Mouse (Mus musculus): ENCODE results near the gene Sost.
"Not testable (repeated sequence)": the region's sequence is repeated elsewhere in the genome, so short reads cannot be mapped to it uniquely, and the experiment has no call there.

The Sost gene

DNA sequence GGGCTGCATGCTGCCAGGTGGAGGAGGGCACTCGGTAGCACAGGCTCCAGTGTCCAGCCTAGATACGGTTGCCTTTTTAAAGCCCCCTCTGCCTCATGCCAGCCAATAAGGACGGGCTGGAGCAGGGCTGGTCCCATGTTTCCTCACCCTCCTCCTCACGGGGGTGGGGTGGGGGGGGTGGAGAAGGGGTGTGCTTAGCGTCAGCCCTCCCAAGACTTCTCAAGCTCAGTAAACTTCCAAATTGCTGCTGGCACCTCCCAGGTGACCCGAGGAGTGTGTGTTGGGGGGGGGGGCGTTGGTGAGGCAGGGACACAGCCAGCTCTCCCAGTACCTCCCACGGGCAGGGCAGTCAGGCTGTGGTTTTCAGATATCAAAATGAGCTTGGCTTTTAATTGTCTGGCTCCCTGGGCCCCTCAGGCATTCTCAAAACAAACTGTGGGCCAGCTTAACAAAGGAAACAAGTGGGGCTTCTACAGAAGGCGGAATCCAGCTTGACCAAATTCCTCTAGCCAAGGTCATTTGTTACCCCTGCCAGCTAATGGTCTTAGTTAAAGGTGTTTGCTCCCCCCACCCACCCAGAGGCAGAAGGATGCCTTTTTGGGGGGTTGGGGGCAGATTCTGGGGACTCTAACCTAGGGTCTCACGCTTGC, at the start of gene Sost:
Gene Sost, minus strand, starts transcription at position 51 of the 650 bp plus-strand sequence.
- DNase-seq (ENCODE audit: low read depth in 2 of 2, low spot score in 2 of 2): no peak

DNA sequence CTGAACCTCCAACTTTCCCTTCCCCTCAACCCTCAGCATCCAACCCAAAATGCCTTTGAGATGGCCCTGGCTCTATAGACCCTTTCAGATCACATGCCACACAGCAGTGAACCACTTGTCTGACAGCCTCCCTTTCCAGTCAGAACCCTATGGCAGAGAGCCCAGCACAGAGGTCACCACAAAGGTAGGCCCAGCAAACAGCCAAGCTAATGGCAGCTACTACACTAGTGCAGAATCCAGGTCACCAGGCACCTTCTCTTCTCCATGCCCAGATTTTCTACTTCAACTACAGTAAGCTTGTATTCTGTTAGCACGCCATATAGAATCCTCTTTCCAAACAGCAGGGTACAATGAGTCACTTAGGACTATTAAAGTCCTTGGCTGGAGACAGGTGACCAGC, 49.3 kb upstream of the Sost start:
- DNase-seq (ENCODE audit: low read depth in 2 of 2, low spot score in 2 of 2): no peak

DNA sequence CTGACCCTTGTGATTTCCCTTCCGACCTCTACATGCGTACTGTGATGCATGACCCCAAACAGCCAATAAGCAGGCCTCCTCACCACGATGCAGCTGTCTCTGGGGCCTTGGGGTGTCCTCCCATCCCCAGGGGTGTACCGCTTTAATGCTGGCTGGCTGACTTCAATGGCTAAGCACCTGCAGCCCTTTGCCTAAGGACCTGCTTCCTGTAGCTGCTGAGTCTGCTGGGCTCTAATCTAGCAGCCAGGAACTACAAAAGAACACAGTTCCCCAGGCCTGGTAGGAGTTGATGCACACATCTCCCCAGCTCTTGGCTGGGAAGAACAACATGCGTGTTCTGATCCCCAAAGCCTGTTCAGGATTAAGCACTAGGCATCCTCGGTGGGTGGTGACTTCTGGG, 48.7 kb upstream of the Sost start:
- no peak for DNase-seq (ENCODE audit: low read depth in 2 of 2, low spot score in 2 of 2)

DNA sequence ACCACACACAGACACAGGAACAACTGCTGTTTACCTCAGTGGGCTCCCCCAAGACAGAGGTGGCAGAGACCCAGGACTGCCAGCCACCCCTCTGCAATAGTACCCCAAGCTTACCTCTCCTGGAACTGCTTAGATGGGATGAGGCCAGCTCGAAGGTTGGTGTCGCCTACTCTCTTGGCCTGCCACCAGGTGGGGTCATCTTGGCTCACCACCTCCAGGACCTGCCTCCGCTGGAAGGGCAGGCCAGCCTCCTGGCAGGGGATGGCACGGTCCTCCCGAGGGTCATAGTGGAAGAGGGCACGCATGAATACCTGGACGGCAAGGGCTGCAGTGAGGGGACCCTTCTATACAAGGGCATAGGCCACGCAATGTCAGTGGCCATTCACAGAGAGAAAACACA, 46.4 kb upstream of the Sost start:
- no peak for DNase-seq (ENCODE audit: low read depth in 2 of 2, low spot score in 2 of 2)

DNA sequence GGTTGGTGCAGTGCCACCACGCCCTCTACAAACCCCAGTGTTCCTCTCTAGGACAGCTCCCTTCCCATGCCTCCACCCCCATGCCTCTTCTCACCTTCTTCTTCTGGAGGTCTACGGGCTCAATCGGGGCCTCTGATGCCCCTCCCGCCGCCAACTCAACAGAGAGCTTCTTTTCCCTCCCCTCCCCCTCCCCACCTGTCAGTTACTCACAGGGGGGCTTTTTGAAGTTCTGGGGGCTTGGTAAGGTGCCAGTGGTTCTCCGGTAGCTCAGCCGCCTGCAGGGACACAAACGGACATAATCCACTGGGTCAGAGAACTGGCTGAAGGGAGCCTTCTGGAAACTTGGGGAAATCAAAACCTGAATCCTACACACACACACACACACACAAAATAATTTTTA, 44.7 kb upstream of the Sost start:
- DNase-seq (ENCODE audit: low read depth in 2 of 2, low spot score in 2 of 2): no peak

DNA sequence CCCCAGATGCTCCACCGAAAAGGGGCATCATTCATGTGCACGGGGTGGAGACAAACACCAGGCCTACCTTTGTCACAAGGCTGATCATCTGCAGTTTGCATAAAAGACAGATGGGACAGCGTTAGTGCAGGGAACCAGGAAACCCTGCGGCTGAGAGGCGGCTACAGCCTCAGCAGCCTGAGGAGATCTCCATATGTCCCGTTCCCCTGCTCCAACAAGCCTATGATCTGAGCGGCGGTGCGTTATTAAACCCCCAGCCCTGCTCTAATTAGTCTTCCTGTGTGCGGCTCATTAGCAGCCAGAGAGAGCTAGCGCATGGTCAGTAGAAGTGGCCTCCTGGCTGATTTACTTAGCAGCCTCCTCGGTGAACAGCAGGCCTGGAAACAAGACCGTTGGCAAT, 43.3 kb upstream of the Sost start:
- DNase-seq (ENCODE audit: low read depth in 2 of 2, low spot score in 2 of 2): no peak

DNA sequence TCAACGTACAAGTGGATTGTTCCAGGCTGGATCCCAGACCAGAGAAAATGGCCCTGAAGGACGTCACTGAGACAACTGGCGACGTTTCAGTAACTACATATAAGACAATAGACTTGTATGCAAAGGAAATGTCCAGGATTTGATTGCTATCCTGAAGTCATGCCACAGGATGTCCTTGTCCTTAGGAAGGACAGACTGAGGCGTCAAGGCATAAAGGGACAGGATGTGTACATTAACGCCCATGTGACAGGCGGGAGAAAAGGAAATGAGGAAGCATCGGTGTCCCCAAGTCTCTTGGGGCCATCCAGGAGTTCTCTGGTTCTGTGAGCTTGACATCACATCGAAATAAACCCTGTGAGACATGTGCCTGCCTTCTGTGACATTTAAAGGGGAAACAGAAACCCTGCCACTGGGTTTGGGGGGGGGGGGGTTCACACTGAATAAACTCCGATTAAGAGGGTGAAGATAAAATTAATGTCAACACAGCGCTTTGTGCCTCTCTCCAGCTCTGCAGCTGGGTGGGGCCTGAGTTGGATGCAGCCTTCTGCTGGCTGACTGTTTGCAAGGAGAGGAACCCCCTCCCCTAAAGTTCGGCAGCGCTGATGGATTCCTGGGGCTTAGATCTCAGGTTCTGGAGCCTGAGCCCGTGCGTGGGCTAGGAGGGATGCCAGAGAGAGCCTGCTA, 42.3 kb upstream of the Sost start:
- no peak for DNase-seq (ENCODE audit: low read depth in 2 of 2, low spot score in 2 of 2)

DNA sequence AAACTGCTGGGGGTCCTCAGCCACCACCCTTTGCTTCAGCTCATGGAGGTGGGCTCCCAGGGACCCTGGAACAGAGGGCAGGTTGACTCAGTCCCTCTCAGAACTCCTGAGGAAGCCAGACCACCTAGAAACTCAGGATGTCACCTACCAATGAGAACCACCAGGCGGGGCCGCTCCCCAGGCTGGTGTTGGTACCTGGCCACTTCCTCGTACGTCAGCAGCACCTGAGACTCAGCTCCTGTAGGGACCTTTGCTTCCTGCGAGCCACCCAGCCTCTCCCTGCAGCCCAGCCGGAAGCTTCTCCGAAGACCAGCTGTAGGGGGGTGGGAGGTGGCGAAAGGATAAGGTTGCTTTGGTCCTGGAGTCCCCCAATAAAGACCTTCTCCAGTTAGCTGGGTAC, 41.6 kb upstream of the Sost start:
- no peak for DNase-seq (ENCODE audit: low read depth in 2 of 2, low spot score in 2 of 2)

DNA sequence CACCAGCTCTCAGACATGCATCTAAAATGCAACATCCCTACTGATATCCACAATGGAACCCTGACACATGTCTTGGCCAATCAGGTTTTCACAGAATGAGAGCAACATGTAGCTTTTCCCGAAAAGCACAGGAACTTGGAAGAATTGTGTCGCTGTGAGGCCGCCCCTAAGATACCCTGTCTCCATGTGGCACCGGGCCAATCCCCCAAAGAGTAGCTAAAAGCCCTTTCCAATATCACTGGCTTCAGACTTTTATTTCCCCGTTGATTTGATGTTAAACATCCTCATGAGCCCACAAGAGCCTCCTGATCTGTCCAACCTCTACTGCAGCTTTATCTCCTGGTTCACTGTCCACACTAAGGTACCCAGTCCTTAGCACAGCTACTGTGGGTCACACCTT, 39.9 kb upstream of the Sost start:
- DNase-seq (ENCODE audit: low read depth in 2 of 2, low spot score in 2 of 2): no peak

DNA sequence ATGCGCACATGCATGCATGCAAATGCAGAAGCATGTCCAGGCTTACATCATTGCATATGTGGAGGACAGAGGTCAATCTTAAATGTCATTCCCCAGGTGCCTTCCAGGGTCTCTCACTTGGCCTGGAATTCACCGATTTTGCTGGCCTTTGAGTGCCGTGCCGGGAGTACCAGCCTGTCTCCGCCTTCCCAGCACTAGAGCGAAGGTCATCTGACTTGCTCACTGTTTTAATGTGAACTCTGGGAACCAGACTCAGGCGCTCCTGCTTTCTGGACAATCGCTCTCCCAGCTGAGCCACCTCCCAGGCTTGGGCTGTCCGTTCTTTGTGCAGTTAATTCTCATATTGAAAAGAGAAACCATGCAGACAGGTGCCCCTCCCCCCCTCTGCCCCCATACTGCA, 39.5 kb upstream of the Sost start:
- DNase-seq (ENCODE audit: low read depth in 2 of 2, low spot score in 2 of 2): no peak

DNA sequence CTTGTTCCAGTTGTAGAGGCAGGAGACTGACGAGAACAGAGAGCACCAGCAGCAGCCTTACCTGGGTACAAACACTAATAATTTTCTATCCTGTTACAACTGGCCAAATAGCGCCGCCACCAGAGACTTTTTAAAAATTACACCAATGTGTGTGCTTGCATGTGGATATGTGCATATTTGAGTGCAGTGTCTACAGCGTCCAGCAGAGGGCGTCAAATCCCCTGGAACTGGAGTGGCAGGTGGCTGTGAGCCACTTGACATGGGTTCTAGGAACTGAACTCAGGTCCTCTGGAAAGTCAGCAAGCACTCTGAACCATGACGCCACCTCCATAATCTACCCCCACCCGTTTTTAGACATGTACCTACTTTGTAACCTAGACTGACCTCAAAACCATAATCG, 37.4 kb upstream of the Sost start:
- DNase-seq (ENCODE audit: low read depth in 2 of 2, low spot score in 2 of 2): no peak

DNA sequence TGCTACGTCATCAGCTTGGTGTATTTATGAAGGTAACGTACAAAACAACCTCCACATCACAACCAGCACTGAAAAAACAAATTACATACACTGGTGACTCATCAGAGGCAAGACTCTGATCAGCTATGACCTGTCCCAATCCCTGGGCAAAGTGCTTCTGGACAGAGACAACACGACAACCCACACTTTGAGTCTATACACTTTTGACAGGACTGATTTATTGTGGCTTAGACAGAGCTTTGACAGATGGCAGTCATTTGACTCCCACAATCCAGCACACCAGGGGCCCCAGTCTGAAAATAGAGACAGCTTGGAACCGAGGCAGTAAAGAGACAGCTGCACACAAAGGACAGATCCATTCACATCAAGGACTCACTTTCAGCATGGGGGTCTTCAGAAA, 32.7 kb upstream of the Sost start:
- DNase-seq (ENCODE audit: low read depth in 2 of 2, low spot score in 2 of 2): no peak

DNA sequence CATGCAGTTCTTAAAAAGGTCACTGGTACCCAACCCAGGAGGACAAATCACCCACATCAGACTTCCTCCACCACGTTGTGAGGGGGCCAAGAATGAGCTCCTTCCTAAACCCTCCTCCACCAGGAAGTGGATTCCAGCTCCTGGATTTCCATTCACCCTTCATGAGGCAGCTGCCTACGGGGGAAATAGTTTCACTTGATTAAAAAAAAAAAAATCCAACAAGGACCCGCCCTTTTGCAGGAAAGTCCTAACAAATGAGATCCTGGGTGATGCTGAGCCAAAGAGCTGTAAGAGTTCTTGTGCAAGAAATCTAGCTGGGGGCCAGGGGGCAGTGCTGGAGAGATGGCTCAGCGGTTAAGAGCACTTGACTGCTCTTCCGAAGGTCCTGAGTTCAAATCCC, 31.4 kb upstream of the Sost start:
- no peak for DNase-seq (ENCODE audit: low read depth in 2 of 2, low spot score in 2 of 2)

DNA sequence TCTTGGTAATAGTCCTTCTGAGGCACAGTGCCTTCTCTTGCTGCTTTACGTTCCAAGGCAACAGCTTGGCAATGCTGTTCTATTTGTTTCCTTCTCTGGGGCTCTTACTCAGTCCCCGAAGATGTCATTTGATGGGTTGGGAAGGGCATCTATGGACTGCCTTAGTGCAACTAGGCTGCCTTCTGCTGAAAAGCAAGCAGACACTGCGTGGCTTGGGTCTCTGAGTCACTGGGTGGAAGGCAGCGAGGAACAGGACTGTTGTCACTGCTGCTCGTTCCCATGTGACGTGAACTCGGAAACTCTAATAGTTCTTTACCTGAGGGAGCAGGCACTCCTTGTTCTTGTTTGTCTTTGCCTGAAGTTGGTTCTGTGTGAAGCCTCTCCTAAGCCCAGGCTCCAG, 29.1 kb upstream of the Sost start:
- DNase-seq (ENCODE audit: low read depth in 2 of 2, low spot score in 2 of 2): no peak

DNA sequence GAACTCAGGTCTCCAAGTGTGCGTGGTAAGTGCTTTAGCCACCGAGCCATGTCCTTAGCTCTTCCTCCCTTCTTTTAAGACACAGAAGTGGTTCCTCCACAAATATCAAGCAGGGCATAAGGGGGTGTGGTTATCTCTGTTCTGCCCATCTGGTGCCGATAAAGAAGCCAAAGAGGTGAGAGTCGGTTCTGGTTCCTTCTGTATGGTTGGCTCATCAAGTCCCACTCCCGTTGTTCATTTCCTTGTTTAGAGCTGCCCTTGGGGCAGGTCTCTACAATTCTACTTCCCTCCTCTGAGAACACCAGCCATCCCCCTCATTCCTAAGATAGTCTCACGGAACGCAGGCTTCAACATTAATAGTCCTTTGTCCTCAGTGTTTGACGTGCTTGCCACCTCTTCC, 27.3 kb upstream of the Sost start:
- no peak for DNase-seq (ENCODE audit: low read depth in 2 of 2, low spot score in 2 of 2)

DNA sequence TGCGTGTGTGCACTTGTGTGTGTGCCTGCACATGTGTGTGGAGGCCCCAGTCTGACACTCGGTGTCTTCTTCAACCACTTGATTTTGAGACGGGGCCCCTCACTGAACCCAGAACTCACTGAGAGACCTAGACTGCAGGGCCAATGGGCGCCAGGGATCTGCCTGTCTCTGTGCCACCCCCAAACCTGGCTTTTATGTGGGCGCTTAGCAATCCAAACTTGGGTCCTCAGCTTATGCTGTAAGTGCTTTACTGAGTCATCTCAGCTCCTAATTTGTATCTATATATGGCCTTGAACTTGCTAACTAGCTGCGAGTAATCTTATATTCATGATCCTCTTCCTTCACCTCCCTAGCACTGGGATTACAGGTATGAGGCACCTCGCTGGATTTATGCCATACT, 25.6 kb upstream of the Sost start:
- no peak for DNase-seq (ENCODE audit: low read depth in 2 of 2, low spot score in 2 of 2)

DNA sequence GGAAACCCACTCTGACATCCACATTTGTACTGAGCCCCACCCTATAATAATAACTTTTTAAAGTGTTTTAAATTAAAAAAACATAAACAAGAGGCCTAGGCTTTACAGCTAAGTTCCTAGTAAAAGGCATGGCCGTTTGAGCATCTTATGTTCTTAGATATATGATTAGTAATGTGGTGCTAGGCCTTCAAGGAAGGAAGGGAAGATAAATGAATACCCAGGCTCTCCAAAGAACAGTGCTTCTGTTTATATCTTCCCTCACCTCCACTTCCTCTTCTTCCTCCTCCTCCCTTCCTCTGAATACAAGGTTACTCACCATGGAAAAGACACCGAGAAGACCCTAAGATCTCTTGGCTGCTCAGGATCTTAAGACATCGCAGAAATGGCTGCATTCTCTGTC, 25.0 kb upstream of the Sost start:
- DNase-seq (ENCODE audit: low read depth in 2 of 2, low spot score in 2 of 2): no peak

DNA sequence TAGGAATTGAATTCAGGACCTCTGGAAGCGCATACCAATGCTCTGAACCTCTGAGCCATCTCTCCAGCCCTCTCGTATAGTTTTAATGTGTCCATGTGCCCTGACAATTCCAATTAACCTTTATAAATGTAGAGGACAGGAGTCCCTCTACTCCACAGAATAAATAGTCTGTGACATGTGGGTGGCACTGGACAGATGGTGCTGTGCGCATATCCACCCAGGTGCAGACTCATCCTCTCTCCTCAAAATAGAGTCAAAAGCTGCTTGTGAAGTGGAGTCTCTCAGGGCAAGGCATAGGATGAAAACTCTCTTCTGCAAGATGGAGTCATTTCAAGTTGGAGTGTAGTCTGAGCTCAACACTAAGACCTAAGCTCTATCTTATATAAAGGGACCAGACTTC, 23.4 kb upstream of the Sost start:
- DNase-seq (ENCODE audit: low read depth in 2 of 2, low spot score in 2 of 2): no peak

DNA sequence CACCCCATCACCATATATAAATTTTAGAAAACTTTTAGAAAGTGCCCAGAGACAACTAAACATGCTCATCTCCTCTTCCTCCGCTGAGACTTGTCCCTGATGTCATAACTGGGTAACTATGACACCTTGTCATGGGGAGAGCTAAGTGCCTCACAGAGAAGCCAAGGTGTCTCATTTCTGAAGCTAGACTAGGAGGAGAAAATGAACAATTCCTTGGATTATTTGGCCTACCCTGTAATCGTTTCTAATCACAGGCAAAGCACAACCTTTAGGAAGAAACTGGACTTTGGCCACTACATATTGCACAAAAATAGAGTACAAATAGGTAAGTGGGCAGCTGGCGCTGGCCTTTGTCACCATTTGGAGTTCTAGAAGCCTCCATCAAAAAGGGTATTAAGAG, 20.1 kb upstream of the Sost start, which contains the start of gene Dusp3:
Gene Dusp3, minus strand, starts transcription at position 101 of the 400 bp plus-strand sequence.
- no peak for DNase-seq (ENCODE audit: low read depth in 2 of 2, low spot score in 2 of 2)

DNA sequence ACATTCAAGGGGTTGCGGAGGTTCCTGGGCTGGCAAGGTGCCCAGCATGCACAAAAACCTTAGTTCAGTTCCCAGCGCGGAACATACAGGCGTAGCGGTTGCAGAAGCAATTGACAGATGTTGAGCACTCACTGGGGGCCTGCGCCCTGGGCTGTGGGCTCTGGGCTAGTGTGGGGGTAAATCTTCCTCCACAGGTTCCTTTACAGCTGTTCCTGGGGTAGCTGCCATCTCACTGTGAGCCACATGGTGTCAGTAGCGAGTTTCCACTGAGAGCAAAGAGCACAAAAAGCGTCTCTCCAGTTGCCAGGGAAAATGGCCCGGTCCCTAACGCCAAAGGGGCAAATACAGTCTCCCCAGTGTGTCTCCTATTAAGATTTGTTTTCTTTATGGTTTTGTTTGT, 19.2 kb upstream of the Sost start:
- peak in 1 of 2 experiments; percentile 31 for DNase-seq (ENCODE audit: low read depth in 2 of 2, low spot score in 2 of 2)

DNA sequence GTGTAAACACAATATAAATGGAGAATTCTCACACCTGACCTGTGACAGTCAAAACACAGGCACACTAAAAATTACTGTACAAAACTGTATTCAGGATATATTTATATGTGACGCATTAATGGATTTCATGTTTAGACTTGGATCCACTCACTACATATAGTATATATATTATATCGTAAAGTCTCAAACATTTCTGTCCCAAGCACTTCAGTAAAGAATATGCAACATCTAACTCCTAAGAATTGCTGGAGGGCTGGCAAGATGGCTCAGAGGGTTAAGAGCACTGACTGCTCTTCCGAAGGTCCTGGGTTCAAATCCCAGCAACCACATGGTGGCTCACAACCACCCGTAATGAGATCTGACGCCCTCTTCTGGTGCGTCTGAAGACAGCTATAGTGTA, 18.6 kb upstream of the Sost start:
- not testable (repeated sequence) for DNase-seq (ENCODE audit: low read depth in 2 of 2, low spot score in 2 of 2)

DNA sequence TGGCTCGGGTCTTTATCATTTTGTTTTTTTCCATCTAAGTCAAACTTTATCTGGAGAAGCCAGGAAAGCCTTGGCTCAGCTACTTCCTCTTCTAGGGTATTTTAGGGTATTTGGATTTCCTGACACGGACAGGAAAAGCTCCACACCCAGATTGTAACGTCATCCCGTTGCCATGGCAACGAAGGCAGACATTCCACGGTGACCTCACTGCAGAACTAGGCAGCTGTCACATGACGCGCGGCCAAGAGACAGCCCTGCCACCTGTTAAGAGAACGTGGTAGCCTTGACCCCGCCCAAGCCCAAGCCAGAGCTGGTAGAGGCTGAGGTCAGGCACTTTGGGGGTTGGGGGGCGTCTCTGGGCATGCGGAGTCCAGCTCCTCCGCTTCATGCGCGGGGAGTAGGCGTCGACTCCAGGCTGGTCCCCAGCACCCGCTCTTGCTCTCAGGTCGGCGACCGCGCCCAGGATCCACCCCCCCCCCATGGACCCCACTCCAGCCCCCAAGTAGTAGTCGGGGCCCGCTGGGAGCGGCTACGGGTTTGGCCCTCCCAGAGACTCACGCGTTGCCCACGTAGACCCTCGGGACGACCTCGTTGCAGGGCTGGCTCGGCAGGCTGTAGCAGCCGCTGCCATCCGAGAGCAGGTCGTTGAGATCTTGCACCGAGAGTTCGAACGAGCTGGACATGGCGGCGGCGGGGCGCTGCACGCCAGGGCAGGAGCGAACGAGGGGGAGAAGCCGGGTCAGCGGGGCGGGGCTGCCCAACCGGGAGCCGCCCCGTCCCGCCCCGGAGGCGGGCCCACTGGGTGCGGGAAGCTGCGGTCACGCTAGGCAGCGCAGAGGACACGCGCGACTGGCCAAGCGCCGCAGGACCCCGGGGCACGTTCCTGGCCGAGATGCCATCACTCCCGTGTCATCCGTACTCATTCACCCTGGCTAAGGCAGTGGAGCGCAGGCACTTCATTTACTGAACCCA, 17.5 kb upstream of the Sost start, which contains the start of gene Cfap97d1:
Gene Cfap97d1, plus strand, starts transcription at position 226 of the 972 bp plus-strand sequence.
- DNase-seq (ENCODE audit: low read depth in 2 of 2, low spot score in 2 of 2): peak in 1 of 2 experiments; percentile 6

Measured in CD8-positive naive resting alpha-beta T cell, adult 2 months (primary cell).